Mouse (Mus musculus) heart, postnatal 0 days (tissue): Measurements from ENCODE around the gene Olfr486. TPM values are rescaled to one million over a fixed set of nuclear protein-coding genes. Genes with fewer than 3 reads are reported as not detected.
"Not testable (repeated sequence)": the region's sequence is repeated elsewhere in the genome, so short reads cannot be mapped to it uniquely, and the experiment has no call there.

Experiments
- ATAC-seq: fragments of 200-750 bp; cut with Nextera tagmentation; 2 replicates; pipeline ENCODE4 v1.8.0; 2017; ENCODE audit warnings: low read depth, moderate number of reproducible peaks, moderate library complexity; ENCODE audit not compliant: insufficient read depth
- DNase-seq: peaks from one replicate; pipeline ENCODE4 v3.0.0-alpha.2; 2016; ENCODE audit warnings: low spot score
- H3K27ac ChIP-seq: fragments of 300-500 bp; sonication (generic); 2 replicates; pipeline ENCODE4 v1.5.1; 2014; ENCODE audit warnings: low read depth, mild to moderate bottlenecking
- H3K27me3 ChIP-seq: fragments of 300-500 bp; sonication (generic); 2 replicates; pipeline ENCODE4 v1.6.1; 2014; ENCODE audit warnings: low read length, mixed read lengths; ENCODE audit not compliant: control insufficient read depth, insufficient read depth
- H3K36me3 ChIP-seq: fragments of 300-500 bp; sonication (generic); replicated peaks from 2 replicates; pipeline ENCODE4 v1.6.1; 2014; ENCODE audit warnings: low read length, mixed read lengths; ENCODE audit not compliant: control insufficient read depth, insufficient read depth
- H3K4me1 ChIP-seq: fragments of 300-500 bp; sonication (generic); 2 replicates; pipeline ENCODE4 v1.6.1; 2014; ENCODE audit warnings: antibody characterized with exemption; ENCODE audit not compliant: control insufficient read depth, insufficient read depth
- H3K4me2 ChIP-seq: fragments of 300-500 bp; sonication (generic); 2 replicates; pipeline ENCODE4 v1.6.1; 2014; ENCODE audit warnings: low read depth, mild to moderate bottlenecking, low read length, moderate library complexity
- H3K4me3 ChIP-seq: fragments of 300-500 bp; sonication (generic); 2 replicates; pipeline ENCODE4 v1.5.1; 2014; ENCODE audit warnings: low read depth, low read length
- H3K9ac ChIP-seq: fragments of 300-500 bp; sonication (generic); replicated peaks from 2 replicates; pipeline ENCODE4 v1.6.1; 2014; ENCODE audit warnings: low read depth, low read length, mixed read lengths
- H3K9me3 ChIP-seq: fragments of 300-500 bp; sonication (generic); replicated peaks from 2 replicates; pipeline ENCODE4 v1.6.1; 2016; ENCODE audit warnings: low read length; ENCODE audit not compliant: control insufficient read depth
- CTCF ChIP-seq: IDR thresholded peaks from 2 replicates; pipeline ENCODE4 v1.5.1; 2016; ENCODE audit warnings: antibody characterized with exemption, control low read depth, low read depth
- EP300 ChIP-seq: IDR thresholded peaks from 2 replicates; pipeline ENCODE4 v1.6.1; 2016; ENCODE audit warnings: antibody characterized with exemption, low read depth
- WGBS: fragments of 180-500 bp; shearing (Covaris S2); extraction: QIAGEN DNeasy Blood & Tissue Kit; methylation state at CpG from one replicate; pipeline ENCODE4 v1.1.7; 2014; 5-methylcytosine and 5-hydroxymethylcytosine counted together
- polyA plus RNA-seq: library from polyadenylated mRNA; unstranded; fragments of >200 nt; fragmentation: Nextera tagmentation; extraction: Ambion mirVana; gene quantifications from 2 replicates; pipeline ENCODE4 v1.2.1, GENCODE M21; 2015
- total RNA-seq: library from RNA; depleted of rRNA; stranded (reverse); fragments of >200 nt; gene quantifications from 2 replicates; pipeline ENCODE4 v1.2.3, GENCODE M21; 2014; ENCODE audit warnings: low replicate concordance; rRNA removed

Olfr486 gene
- total RNA-seq (not detected in 2 replicates), polyA plus RNA-seq (not detected in 2 replicates)

DNA sequence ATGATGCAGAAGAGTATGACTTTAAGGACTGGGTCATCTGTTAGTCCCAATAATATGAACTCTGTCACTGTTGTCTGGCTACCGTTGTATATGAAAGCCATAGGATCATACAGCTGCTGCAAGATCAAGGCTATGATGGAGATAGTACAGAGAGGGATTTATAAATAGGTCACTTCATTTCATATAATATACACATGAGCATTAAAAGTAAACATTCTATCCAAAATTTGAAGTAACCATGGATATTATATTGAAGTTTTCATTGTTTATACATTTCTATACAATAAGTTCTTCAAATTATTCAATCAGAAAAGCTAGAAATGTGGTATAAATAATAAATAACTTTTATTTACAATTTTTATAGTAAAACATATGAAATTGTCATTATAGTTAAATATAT lies at the start of gene Olfr486:
Gene Olfr486 (minus strand): TSS at position 101 of the 400 bp plus-strand sequence.
- not testable (repeated sequence) for H3K4me3 ChIP-seq, H3K27ac ChIP-seq, ATAC-seq, H3K4me1 ChIP-seq, H3K4me2 ChIP-seq, H3K9ac ChIP-seq, H3K36me3 ChIP-seq, H3K9me3 ChIP-seq, DNase-seq, H3K27me3 ChIP-seq
- 84% methylated on average over 1 of the region's 1 CpGs for WGBS

DNA sequence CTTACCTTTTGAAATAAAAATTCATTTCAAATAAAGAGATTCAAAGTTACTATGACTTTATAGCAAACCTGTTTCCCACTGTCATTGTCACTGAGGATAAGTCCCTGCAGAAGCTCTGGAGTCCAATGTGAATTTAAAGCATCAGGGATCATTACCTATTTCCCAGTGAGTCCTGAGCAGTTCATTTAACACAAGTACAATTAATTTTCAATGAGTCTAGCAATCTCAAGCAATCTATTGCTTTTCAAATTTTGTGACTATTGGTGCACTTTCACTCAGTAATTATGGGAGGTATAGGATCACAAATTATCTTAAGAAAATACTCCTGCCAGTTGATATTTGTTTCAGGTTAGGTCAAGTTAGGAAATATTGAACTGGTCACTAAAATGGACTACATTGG lies 42.0 kb upstream of the Olfr486 start, which contains the start of gene Olfr487:
Gene Olfr487 (minus strand): TSS at position 101 of the 400 bp plus-strand sequence.
- not testable (repeated sequence) for H3K4me3 ChIP-seq, ATAC-seq, H3K4me2 ChIP-seq, H3K4me1 ChIP-seq, H3K9me3 ChIP-seq, H3K9ac ChIP-seq, DNase-seq, H3K27me3 ChIP-seq, H3K36me3 ChIP-seq, H3K27ac ChIP-seq

DNA sequence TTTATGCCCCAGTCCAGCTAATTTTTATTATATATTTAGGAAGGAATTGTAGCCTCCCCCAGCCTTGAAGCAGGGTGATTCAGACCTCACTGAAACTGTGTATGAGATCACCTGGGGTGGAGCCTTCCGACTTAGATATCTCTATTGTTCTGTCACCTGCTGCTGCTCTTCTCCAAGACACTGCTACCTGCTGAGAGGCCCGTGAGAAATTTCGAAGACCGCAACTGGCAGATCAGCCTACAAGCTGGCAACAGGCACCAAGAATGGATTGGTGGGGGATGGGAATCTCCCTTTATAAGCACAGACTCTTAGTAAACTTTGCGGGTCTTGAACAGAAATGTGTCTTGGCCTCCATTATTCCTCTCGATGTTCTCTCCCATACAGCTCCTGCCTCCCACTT lies 24.4 kb upstream of the Olfr486 start:
- no peaks in the 10 kb centered on the region for H3K36me3 ChIP-seq
- no peak overlapping the region for H3K4me2 ChIP-seq
- no peak for ATAC-seq
- TF ChIP-seq CTCF (no peak), EP300 (no peak)
- H3K27ac ChIP-seq = no peak overlapping the region
- WGBS = 61% methylated on average over 6 of the region's 6 CpGs
- no peaks in the 10 kb centered on the region for H3K27me3 ChIP-seq
- H3K4me3 ChIP-seq = no peak overlapping the region
- H3K4me1 ChIP-seq = no peaks in the 10 kb centered on the region
- no peak for DNase-seq
- peaks cover 3% of the 10 kb centered on the region; the same call in 1 of the 2 replicates for H3K9me3 ChIP-seq
- no peak overlapping the region for H3K9ac ChIP-seq

DNA sequence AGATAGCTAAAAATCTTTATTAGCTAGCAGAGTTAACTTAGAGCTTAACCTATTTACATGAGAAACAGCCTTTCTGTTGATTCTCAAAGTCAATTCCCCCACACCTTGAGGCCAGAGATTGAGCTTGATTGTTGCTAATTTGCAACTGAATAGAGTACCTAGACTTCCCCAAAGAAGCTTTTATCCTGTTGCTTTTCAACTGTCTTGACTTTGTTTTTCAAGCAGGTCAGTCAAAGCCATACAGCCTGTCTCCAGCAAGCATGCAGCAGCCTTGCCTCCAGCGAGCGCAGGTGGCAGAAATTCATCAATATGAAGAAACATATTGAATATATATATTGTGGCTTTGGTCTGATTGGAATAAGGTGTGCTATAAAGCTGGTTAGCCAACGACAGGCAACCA lies 23.8 kb upstream of the Olfr486 start:
- H3K9ac ChIP-seq = not testable (repeated sequence)
- WGBS = 51% methylated on average over 3 of the region's 3 CpGs

DNA sequence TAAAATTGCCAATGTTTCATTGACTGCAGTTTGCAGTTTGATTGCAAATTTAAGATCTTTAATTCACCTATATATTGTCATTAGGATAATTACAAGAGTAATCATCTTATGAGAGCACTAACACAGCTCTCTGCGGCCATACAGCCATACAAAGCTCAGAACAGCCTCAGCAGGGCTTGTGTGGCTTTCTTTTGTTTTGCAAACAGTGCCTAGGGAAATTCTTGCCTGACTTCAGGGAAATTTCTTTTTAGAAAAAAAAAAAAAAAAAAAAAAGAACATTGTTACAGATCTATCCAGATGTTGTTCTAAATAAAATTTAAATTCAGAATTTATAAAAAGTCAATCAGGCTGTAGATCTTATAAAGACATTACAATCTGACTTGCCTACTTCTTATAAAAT lies 20.2 kb upstream of the Olfr486 start:
- H3K4me3 ChIP-seq, DNase-seq, H3K27me3 ChIP-seq, H3K27ac ChIP-seq, ATAC-seq, H3K9ac ChIP-seq, H3K4me2 ChIP-seq, H3K9me3 ChIP-seq, H3K4me1 ChIP-seq, H3K36me3 ChIP-seq: not testable (repeated sequence)
- WGBS = 69% methylated on average over 1 of the region's 1 CpGs

More for the DNA sequence above, 23.8 kb upstream of the Olfr486 start:
- not testable (repeated sequence) for H3K36me3 ChIP-seq, H3K4me1 ChIP-seq, H3K27ac ChIP-seq, H3K9me3 ChIP-seq, H3K27me3 ChIP-seq, DNase-seq, ATAC-seq, H3K4me3 ChIP-seq, H3K4me2 ChIP-seq

DNA sequence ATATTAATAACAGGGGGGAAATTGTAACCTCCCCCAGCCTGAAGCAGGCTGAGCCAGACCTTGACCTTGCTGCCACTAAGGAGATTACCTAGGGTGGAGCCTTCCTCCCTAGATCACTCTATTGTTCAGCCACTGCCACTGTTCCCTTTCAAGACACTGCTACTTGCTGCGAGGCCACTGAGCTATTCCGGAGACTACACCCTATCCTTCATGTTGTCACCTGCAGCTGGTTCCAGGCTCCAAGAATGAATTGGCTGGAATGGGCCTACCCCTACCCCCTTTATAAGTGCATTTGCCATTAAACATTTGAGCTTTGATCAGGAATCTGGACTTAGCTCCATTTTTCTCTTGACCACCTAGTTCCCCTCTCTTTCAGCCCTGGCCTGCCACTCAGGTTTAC lies 18.7 kb upstream of the Olfr486 start:
- not testable (repeated sequence) for H3K9me3 ChIP-seq, DNase-seq, H3K27me3 ChIP-seq, H3K27ac ChIP-seq, H3K4me1 ChIP-seq, H3K4me2 ChIP-seq, H3K4me3 ChIP-seq, ATAC-seq, H3K9ac ChIP-seq, H3K36me3 ChIP-seq
- WGBS = 64% methylated on average over 2 of the region's 2 CpGs

DNA sequence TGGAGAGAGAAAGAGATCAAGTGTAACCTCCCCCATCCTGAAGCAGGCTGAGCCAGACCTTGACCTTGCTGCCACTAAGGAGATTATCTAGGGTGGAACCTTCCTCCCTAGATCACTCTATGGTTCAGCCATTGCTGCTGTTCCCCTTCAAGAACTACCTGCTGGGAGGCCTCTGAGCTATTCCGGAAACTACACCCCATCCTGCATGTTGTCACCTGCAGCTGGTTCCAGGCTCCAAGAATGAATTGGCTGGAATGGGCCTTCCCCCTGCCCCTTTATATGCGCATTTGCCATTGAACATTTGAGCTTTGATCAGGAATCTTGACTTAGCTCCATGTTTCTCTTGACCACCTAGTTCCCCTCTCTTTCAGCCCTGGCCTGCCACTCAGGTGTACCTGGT lies 12.7 kb upstream of the Olfr486 start:
- H3K27ac ChIP-seq = not testable (repeated sequence)
- WGBS = 79% methylated on average over 2 of the region's 2 CpGs

DNA sequence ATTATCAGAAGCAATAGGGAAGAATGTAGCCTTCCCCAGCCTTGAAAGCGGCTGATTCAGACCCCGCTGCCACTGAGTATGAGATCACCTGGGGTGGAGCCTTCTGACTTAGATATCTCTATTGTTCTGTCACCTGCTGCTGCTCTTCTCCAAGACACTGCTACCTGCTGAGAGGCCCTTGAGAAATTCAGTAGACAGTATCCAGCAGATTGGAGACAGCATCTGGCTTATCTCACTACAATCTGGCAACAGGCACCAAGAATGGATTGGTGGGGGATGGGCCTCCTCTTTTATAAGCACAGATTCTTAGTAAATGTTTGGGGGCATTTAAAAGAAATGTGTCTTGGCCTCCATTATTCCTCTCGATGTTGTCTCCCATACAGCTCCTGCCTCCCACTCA lies 11.9 kb upstream of the Olfr486 start:
- WGBS = 62% methylated on average over 3 of the region's 3 CpGs
- H3K27me3 ChIP-seq, ATAC-seq, H3K4me3 ChIP-seq, H3K9me3 ChIP-seq, DNase-seq, H3K4me2 ChIP-seq, H3K9ac ChIP-seq, H3K4me1 ChIP-seq, H3K36me3 ChIP-seq, H3K27ac ChIP-seq: not testable (repeated sequence)

More for the DNA sequence above, 12.7 kb upstream of the Olfr486 start:
- not testable (repeated sequence) for H3K36me3 ChIP-seq, H3K4me3 ChIP-seq, H3K4me2 ChIP-seq, H3K9me3 ChIP-seq, H3K27me3 ChIP-seq, H3K4me1 ChIP-seq, DNase-seq, H3K9ac ChIP-seq, ATAC-seq
